Mouse (Mus musculus) ES-E14 (cell line): ENCODE results near the gene Astn1.

Experiments used
- CHD2 ChIP-seq: IDR thresholded peaks from 2 replicates; pipeline ENCODE4 v1.6.1; 2014; ENCODE audit warnings: mild to moderate bottlenecking, low read depth, low read length, inconsistent platforms
- MAFK ChIP-seq: IDR thresholded peaks from 2 replicates; pipeline ENCODE4 v1.6.1; 2014; ENCODE audit warnings: mild to moderate bottlenecking, low read depth, low read length, inconsistent platforms; ENCODE audit not compliant: insufficient read depth
- ZNF384 ChIP-seq: IDR thresholded peaks from 2 replicates; pipeline ENCODE4 v1.6.1; 2012; ENCODE audit warnings: low read depth, low read length, inconsistent platforms

DNA sequence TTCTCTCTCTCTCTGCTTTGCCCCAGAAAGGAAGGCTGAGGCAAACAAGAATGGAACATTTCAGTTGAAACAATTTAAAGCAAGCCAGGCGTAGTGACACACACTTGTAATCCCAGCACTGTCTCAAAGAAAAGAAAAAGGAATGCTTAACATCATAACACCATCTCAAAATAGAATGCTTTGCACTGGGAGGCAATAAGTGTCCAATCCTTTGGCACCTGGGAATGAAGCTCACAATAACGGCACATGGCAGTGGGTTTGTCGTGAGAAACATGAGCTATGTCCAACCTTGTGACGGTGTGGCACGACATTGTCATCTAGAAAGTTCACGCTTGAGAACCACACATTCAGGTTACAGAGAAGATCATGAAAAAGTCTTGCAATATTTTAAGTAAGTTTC, 191.3 kb downstream of the Astn1 start:
- TF ChIP-seq MAFK (no peak), ZNF384 (no peak), CHD2 (no peak)
